Mouse (Mus musculus): ENCODE measurements around the gene Il9r. TPM values are rescaled to one million over a fixed set of nuclear protein-coding genes. Genes with fewer than 3 reads are reported as not detected.

Gene Il9r
- polyA plus RNA-seq, 1 experiment from 2014 or later, result not detected

GRCm38 (mm10) chr11:32194086-32194485 lies 6.0 kb downstream of the Il9r start:
- no peaks in the 10 kb centered on the region for H3K4me1 ChIP-seq
- 85% methylated on average over 10 of the region's 10 CpGs for WGBS
- no peak for ATAC-seq (replicated peaks)

GRCm38 (mm10) chr11:32193156-32193555 lies 6.9 kb downstream of the Il9r start:
- WGBS, result 96% methylated on average over 10 of the region's 10 CpGs
- H3K36me3 ChIP-seq (replicated peaks), result no peaks in the 10 kb centered on the region
- H3K4me2 ChIP-seq, result no peak overlapping the region
- no peaks in the 10 kb centered on the region for H3K4me1 ChIP-seq
- H3K27me3 ChIP-seq (replicated peaks), result no peaks in the 10 kb centered on the region
- H3K27ac ChIP-seq, result no peak overlapping the region
- H3K4me3 ChIP-seq, result no peak overlapping the region
- H3K9ac ChIP-seq, result no peak overlapping the region
- ATAC-seq (replicated peaks), result no peak
- no peaks in the 10 kb centered on the region for H3K9me3 ChIP-seq

More at GRCm38 (mm10) chr11:32194086-32194485, 6.0 kb downstream of the Il9r start:
- Histone ChIP-seq H3K9me3 (no peaks in the 10 kb centered on the region), H3K27me3 (replicated peaks) (no peaks in the 10 kb centered on the region), H3K27ac (no peak overlapping the region), H3K36me3 (replicated peaks) (no peaks in the 10 kb centered on the region), H3K4me3 (no peak overlapping the region), H3K9ac (no peak overlapping the region), H3K4me2 (no peak overlapping the region)

- H3K27ac ChIP-seq, result no peak overlapping the region
- H3K4me3 ChIP-seq, result no peak overlapping the region
- H3K36me3 ChIP-seq (replicated peaks), result no peaks in the 10 kb centered on the region
- no peaks in the 10 kb centered on the region for H3K9me3 ChIP-seq
- ATAC-seq (replicated peaks), result no peak
- H3K4me1 ChIP-seq, result no peaks in the 10 kb centered on the region
- H3K4me2 ChIP-seq, result no peak overlapping the region
- WGBS, result 78% methylated on average over 13 of the region's 13 CpGs
- no peak overlapping the region for H3K9ac ChIP-seq
- H3K27me3 ChIP-seq (replicated peaks), result no peaks in the 10 kb centered on the region
These were observed 9.4 kb downstream of the Il9r start for GRCm38 (mm10) chr11:32190603-32191110.

- no peaks in the 10 kb centered on the region for H3K9me3 ChIP-seq
These were observed 10.0 kb downstream of the Il9r start for GRCm38 (mm10) chr11:32190119-32190518.

GRCm38 (mm10) chr11:32189434-32189833 lies 10.6 kb downstream of the Il9r start:
- Histone ChIP-seq H3K9ac (no peak overlapping the region), H3K4me3 (no peak overlapping the region), H3K27ac (no peak overlapping the region), H3K4me2 (no peak overlapping the region), H3K36me3 (replicated peaks) (no peaks in the 10 kb centered on the region), H3K9me3 (no peaks in the 10 kb centered on the region), H3K27me3 (replicated peaks) (no peaks in the 10 kb centered on the region), H3K4me1 (no peaks in the 10 kb centered on the region)
- ATAC-seq (replicated peaks), result no peak
- WGBS, result 68% methylated on average over 5 of the region's 5 CpGs

More at GRCm38 (mm10) chr11:32190119-32190518, 10.0 kb downstream of the Il9r start:
- Histone ChIP-seq H3K4me2 (no peak overlapping the region), H3K4me3 (no peak overlapping the region), H3K27ac (no peak overlapping the region), H3K36me3 (replicated peaks) (no peaks in the 10 kb centered on the region), H3K27me3 (replicated peaks) (no peaks in the 10 kb centered on the region), H3K9ac (no peak overlapping the region), H3K4me1 (no peaks in the 10 kb centered on the region)
- WGBS, result 69% methylated on average over 9 of the region's 9 CpGs
- no peak for ATAC-seq (replicated peaks)

- Histone ChIP-seq H3K4me1 (no peaks in the 10 kb centered on the region), H3K36me3 (replicated peaks) (no peaks in the 10 kb centered on the region), H3K9me3 (no peaks in the 10 kb centered on the region), H3K4me2 (no peak overlapping the region), H3K9ac (no peak overlapping the region), H3K4me3 (no peak overlapping the region), H3K27me3 (replicated peaks) (no peaks in the 10 kb centered on the region), H3K27ac (no peak overlapping the region)
- 77% methylated on average over 12 of the region's 12 CpGs for WGBS
- ATAC-seq (replicated peaks), result no peak
These were observed 11.2 kb downstream of the Il9r start for GRCm38 (mm10) chr11:32188881-32189280.

- Histone ChIP-seq H3K27ac (no peak overlapping the region), H3K36me3 (replicated peaks) (no peaks in the 10 kb centered on the region), H3K4me2 (no peak overlapping the region), H3K4me1 (no peaks in the 10 kb centered on the region), H3K9ac (no peak overlapping the region), H3K27me3 (replicated peaks) (no peaks in the 10 kb centered on the region), H3K4me3 (no peak overlapping the region), H3K9me3 (no peaks in the 10 kb centered on the region)
- 94% methylated on average over 4 of the region's 4 CpGs for WGBS
- no peak for ATAC-seq (replicated peaks)
These were observed 12.8 kb downstream of the Il9r start for GRCm38 (mm10) chr11:32187256-32187655.

DNA sequence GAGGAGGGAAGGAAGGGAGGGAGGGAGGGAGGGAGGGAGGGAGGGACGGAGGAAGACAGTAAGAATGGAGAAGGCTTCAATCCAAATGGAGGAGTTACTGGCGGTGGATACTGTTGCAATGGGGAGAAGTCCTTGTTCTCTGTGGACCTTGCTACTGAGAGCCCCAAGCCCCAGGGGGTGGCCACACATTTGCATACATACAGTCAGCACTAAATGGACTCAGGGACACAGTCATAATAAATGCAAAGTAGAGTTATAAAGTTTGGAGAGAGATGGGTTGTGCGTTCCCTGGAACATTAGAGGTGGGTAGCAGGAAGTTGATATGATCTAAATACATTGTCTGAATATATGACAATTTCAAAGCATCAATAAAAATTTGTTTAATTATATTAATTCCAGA lies 14.0 kb downstream of the Il9r start:
- Histone ChIP-seq H3K27me3 (replicated peaks) (no peaks in the 10 kb centered on the region), H3K4me2 (no peak overlapping the region), H3K9ac (no peak overlapping the region), H3K36me3 (replicated peaks) (no peaks in the 10 kb centered on the region), H3K9me3 (no peaks in the 10 kb centered on the region), H3K27ac (no peak overlapping the region), H3K4me3 (no peak overlapping the region), H3K4me1 (no peaks in the 10 kb centered on the region)
- 84% methylated on average over 3 of the region's 3 CpGs for WGBS
- no peak for ATAC-seq (replicated peaks)

- Histone ChIP-seq H3K27me3 (replicated peaks) (no peaks in the 10 kb centered on the region), H3K4me2 (no peak overlapping the region), H3K9me3 (no peaks in the 10 kb centered on the region), H3K9ac (no peak overlapping the region), H3K36me3 (replicated peaks) (no peaks in the 10 kb centered on the region), H3K4me3 (no peak overlapping the region), H3K27ac (no peak overlapping the region), H3K4me1 (no peaks in the 10 kb centered on the region)
- no peak for ATAC-seq (replicated peaks)
- WGBS, result 88% methylated on average over 8 of the region's 8 CpGs
These were observed 15.6 kb downstream of the Il9r start for GRCm38 (mm10) chr11:32184469-32184868.

DNA sequence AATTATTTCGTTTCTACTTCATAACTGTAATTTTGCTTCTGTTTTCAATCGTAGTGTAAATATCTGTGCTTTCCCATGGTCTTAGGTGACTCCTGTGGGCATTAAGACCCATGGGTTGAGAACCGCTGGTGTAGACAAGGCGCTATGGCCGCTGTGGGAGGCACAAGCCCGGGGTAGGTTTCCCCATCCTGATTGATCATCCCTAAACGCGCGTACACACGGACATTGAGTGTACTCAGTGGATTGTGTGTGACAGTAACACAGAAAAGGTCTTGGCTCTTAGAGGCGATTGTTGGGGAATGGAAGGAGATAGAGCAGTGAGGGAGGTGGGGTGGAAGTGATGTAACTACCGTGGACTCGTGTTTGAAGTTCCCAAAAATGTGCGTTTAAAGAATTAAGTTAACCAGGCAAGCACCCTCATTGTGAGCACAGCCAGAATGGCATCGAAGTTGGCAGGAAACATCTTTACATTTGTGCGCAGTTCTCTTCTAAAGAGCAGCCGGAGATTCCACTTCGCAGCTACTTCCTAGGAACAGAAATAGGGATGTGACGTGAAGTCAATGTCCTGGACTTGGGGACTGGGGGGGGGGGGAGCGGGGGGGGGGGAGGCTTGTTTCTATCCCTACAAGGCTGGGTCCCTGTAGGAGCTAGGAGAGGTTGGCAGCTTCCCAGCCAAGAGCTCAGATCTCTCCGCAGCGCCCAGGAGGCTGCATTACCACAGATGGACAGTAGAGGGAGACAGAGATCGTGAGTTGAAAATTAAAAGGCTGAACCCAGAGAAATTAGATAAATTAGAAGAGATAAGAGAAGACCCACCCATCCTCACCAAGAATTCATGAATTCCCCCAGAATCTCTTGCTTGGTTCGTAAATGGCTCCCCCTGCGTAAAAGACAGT lies 17.9 kb downstream of the Il9r start:
- 46% methylated on average over 25 of the region's 25 CpGs for whole genome bisulfite sequencing
- Histone ChIP-seq H3K4me3 (no peak overlapping the region), H3K9me3 (no peaks in the 10 kb centered on the region), H3K4me1 (no peaks in the 10 kb centered on the region), H3K9ac (no peak overlapping the region), H3K27ac (no peak overlapping the region), H3K27me3 (replicated peaks) (no peaks in the 10 kb centered on the region), H3K36me3 (replicated peaks) (no peaks in the 10 kb centered on the region), H3K4me2 (peak overlapping the region; percentile 31; the same call in 1 of the 2 replicates)
- peak; percentile 80 for ATAC-seq (replicated peaks)

- Histone ChIP-seq H3K4me2 (no peak overlapping the region), H3K27ac (no peak overlapping the region), H3K36me3 (replicated peaks) (no peaks in the 10 kb centered on the region), H3K9me3 (no peaks in the 10 kb centered on the region), H3K4me3 (no peak overlapping the region), H3K9ac (no peak overlapping the region), H3K27me3 (replicated peaks) (no peaks in the 10 kb centered on the region), H3K4me1 (no peaks in the 10 kb centered on the region)
- no peak for ATAC-seq (replicated peaks)
- 86% methylated on average over 4 of the region's 4 CpGs for WGBS
These were observed 18.8 kb downstream of the Il9r start for GRCm38 (mm10) chr11:32181246-32181645.

- H3K27ac ChIP-seq, result no peak overlapping the region
- no peaks in the 10 kb centered on the region for H3K4me1 ChIP-seq
- no peak for ATAC-seq (replicated peaks)
- no peaks in the 10 kb centered on the region for H3K27me3 ChIP-seq (replicated peaks)
- H3K9ac ChIP-seq, result no peak overlapping the region
- H3K4me3 ChIP-seq, result no peak overlapping the region
- H3K9me3 ChIP-seq, result no peaks in the 10 kb centered on the region
- 96% methylated on average over 1 of the region's 1 CpGs for WGBS
- H3K36me3 ChIP-seq (replicated peaks), result no peaks in the 10 kb centered on the region
- H3K4me2 ChIP-seq, result no peak overlapping the region
These were observed 21.6 kb downstream of the Il9r start for GRCm38 (mm10) chr11:32178506-32178905.

GRCm38 (mm10) chr11:32166683-32167082 lies 33.4 kb downstream of the Il9r start:
- no peaks in the 10 kb centered on the region for H3K9me3 ChIP-seq
- ATAC-seq (replicated peaks), result no peak
- H3K36me3 ChIP-seq (replicated peaks), result no peaks in the 10 kb centered on the region
- no peaks in the 10 kb centered on the region for H3K27me3 ChIP-seq (replicated peaks)
- no peak overlapping the region for H3K4me3 ChIP-seq
- H3K27ac ChIP-seq, result no peak overlapping the region
- no peak overlapping the region for H3K9ac ChIP-seq
- 77% methylated on average over 4 of the region's 4 CpGs for WGBS
- no peak overlapping the region for H3K4me2 ChIP-seq
- peaks cover 9% of the 10 kb centered on the region for H3K4me1 ChIP-seq

All from midbrain, embryonic 15.5 days (tissue).